Mouse (Mus musculus): ENCODE measurements at regions not wholly inside any gene's neighbourhood (a gene's known extent, or its start where the extent isn't known, plus 50 kb on each side); places are given as distances from the start of the nearest gene placed in this dataset.

DNA sequence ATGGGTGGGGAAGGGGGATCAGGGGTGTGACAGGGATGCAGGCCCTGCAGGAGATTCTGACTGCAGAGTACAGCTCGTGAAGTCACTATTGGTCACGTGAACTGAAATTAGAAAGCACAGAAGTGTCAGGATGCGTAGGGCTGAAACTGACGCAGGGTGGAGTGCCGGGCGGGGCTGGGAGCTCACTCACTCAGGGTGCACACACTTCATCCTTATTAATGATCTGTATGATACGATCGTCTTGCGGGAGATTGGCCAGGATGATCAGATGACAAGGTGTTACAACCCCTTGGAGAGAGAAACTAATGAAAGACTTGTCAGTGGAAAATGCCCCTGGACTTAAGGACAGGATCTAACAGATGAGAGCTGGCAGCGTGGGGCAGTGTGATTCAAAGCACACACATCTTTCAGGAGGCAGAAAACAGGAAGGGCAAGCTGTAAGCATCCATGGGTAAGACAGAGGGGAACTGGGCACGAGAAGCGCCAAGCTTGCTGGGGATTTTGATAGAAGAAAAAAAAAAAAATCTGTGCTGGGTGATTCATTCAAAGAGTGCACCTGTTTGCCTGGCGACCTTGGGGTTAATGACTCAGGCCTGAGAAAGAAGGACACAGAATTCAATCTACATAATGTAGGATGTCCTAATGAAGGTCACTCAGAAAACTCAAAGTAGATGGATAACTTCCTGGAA is 282.5 kb downstream of the Tbc1d1 start:
- WGBS: 71% methylated on average over 13 of the region's 13 CpGs
- no peak overlapping the region for H3K4me2 ChIP-seq (replicated peaks; ENCODE audit: low read depth, low read length, severe bottlenecking)
- no peak overlapping the region for H3K4me3 ChIP-seq (replicated peaks; ENCODE audit: low read length)
- no peaks in the 10 kb centered on the region for H3K27me3 ChIP-seq (ENCODE audit: control insufficient read depth, insufficient read depth, low read length)
- H3K27ac ChIP-seq (replicated peaks; ENCODE audit: low read depth, low read length): 0 out of 2 replicates have a peak overlapping the region, but pooled peaks have one; percentile 33
- no peaks in the 10 kb centered on the region for H3K9me3 ChIP-seq (ENCODE audit: control insufficient read depth, low read length)
- H3K36me3 ChIP-seq (ENCODE audit: control insufficient read depth, insufficient read depth, low read length): no peaks in the 10 kb centered on the region
- TF ChIP-seq POLR2A (IDR thresholded peaks at IDR 0.05; ENCODE audit: borderline replicate concordance, extremely low read depth, insufficient read depth, insufficient read length): no peak
- ATAC-seq (ENCODE audit: low FRiP score, low read depth): no peak
- H3K9ac ChIP-seq (ENCODE audit: low read depth, low read length, severe bottlenecking): no peak overlapping the region
- no peak for DNase-seq (ENCODE audit: low spot score)
- H3K4me1 ChIP-seq (ENCODE audit: control insufficient read depth, insufficient read depth, low read length): peaks cover 18% of the 10 kb centered on the region

DNA sequence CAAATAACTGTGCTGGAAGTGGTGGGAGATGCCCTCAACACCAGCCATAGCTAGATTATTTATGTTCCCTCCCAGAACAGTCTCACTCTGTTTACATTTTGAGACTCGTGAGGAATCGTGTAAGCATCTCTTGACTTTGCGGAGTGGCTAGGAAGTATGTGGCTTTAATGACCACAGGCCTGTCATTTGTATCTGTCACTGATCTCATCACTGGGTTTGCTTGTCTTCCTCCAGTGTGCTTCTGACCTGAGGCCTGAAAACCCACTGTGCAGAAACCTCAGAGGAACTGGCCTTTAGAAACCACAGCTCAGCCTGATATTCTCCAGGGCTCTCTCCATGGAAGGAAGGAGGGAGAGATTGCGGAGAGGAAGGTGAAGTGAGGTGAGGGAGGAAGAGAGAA is 291.7 kb downstream of the Tbc1d1 start:
- Histone ChIP-seq H3K36me3 (ENCODE audit: control insufficient read depth, insufficient read depth, low read length) (no peaks in the 10 kb centered on the region), H3K4me2 (replicated peaks; ENCODE audit: low read depth, low read length, severe bottlenecking) (no peak overlapping the region), H3K27ac (replicated peaks; ENCODE audit: low read depth, low read length) (no peak overlapping the region), H3K27me3 (ENCODE audit: control insufficient read depth, insufficient read depth, low read length) (no peaks in the 10 kb centered on the region), H3K4me1 (ENCODE audit: control insufficient read depth, insufficient read depth, low read length) (0 out of 2 replicates have a peak, but pooled peaks cover 7% of the 10 kb centered on the region), H3K4me3 (replicated peaks; ENCODE audit: low read length) (no peak overlapping the region), H3K9ac (ENCODE audit: low read depth, low read length, severe bottlenecking) (no peak overlapping the region), H3K9me3 (ENCODE audit: control insufficient read depth, low read length) (no peaks in the 10 kb centered on the region)
- no peak for DNase-seq (ENCODE audit: low spot score)
- 45% methylated on average over 4 of the region's 4 CpGs for WGBS
- TF ChIP-seq POLR2A (IDR thresholded peaks at IDR 0.05; ENCODE audit: borderline replicate concordance, extremely low read depth, insufficient read depth, insufficient read length): no peak
- ATAC-seq (ENCODE audit: low FRiP score, low read depth): no peak

DNA sequence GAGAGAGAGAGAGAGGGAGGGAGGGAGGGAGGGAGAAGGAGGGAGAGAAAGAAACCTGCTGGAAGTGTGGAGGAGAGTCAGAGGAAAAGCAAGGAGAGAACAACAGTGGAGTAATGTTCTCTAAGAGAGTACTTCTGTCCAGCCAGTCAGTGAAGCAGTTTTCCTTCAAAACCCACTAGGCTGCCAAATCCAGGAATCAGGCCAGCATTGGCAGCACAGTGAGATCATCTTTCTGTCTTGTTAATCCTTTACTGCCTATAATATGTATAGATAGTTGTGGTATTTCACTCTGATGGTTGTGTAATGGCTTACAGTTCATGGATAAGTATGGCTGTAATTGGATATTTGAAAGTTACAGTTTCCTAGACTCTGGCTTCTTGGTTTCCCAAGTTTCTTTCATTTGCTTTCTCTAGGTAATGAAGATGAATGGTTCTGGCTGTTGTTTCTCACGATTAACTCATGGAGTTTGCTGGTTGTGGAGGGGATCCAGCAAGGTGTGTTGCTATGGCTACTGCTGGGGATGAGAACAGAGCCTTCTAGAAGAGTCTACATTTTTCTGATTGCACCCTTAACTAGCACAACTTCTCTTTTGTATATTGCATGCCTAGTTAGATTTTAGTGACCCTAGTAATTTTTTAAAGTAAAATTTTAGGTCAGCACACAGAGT is 296.7 kb downstream of the Tbc1d1 start:
- no peak overlapping the region for H3K4me2 ChIP-seq (replicated peaks; ENCODE audit: low read depth, low read length, severe bottlenecking)
- no peak overlapping the region for H3K4me3 ChIP-seq (replicated peaks; ENCODE audit: low read length)
- DNase-seq (ENCODE audit: low spot score) (no peak), ATAC-seq (ENCODE audit: low FRiP score, low read depth) (no peak; the same call in 1 of the 2 replicates)
- no peak overlapping the region for H3K27ac ChIP-seq (replicated peaks; ENCODE audit: low read depth, low read length)
- 0% methylated on average over 1 of the region's 1 CpGs for WGBS
- no peaks in the 10 kb centered on the region for H3K36me3 ChIP-seq (ENCODE audit: control insufficient read depth, insufficient read depth, low read length)
- no peaks in the 10 kb centered on the region for H3K9me3 ChIP-seq (ENCODE audit: control insufficient read depth, low read length)
- H3K27me3 ChIP-seq (ENCODE audit: control insufficient read depth, insufficient read depth, low read length): no peaks in the 10 kb centered on the region
- H3K9ac ChIP-seq (ENCODE audit: low read depth, low read length, severe bottlenecking): no peak overlapping the region
- 0 out of 2 replicates have a peak, but pooled peaks cover 2% of the 10 kb centered on the region for H3K4me1 ChIP-seq (ENCODE audit: control insufficient read depth, insufficient read depth, low read length)
- TF ChIP-seq POLR2A (IDR thresholded peaks at IDR 0.05; ENCODE audit: borderline replicate concordance, extremely low read depth, insufficient read depth, insufficient read length): no peak

DNA sequence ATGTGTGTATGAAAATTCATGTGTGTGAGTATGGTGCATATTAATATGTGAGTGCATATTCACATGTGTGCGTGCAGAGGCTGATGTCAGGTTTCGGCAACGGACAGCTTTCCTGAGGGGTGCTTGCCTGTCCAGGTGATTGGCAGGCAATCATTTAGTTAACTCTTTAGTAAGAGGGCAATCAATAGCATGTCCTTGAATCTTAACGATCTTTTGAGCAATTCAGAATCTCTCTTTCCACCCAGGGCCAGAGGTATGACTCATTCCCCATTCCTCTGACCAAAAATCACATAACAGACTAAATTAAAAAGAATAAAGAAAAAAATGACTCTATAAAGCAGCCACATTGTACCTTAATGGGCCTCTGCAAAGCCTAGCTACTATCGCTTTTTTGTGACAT is 303.7 kb downstream of the Tbc1d1 start:
- ATAC-seq (ENCODE audit: low FRiP score, low read depth) (no peak), DNase-seq (ENCODE audit: low spot score) (no peak)
- Histone ChIP-seq H3K27ac (replicated peaks; ENCODE audit: low read depth, low read length) (no peak overlapping the region), H3K4me2 (replicated peaks; ENCODE audit: low read depth, low read length, severe bottlenecking) (no peak overlapping the region), H3K9ac (ENCODE audit: low read depth, low read length, severe bottlenecking) (no peak overlapping the region), H3K27me3 (ENCODE audit: control insufficient read depth, insufficient read depth, low read length) (no peaks in the 10 kb centered on the region), H3K4me1 (ENCODE audit: control insufficient read depth, insufficient read depth, low read length) (no peaks in the 10 kb centered on the region), H3K36me3 (ENCODE audit: control insufficient read depth, insufficient read depth, low read length) (no peaks in the 10 kb centered on the region), H3K9me3 (ENCODE audit: control insufficient read depth, low read length) (no peaks in the 10 kb centered on the region), H3K4me3 (replicated peaks; ENCODE audit: low read length) (no peak overlapping the region)
- WGBS: 74% methylated on average over 5 of the region's 5 CpGs
- TF ChIP-seq POLR2A (IDR thresholded peaks at IDR 0.05; ENCODE audit: borderline replicate concordance, extremely low read depth, insufficient read depth, insufficient read length): no peak

DNA sequence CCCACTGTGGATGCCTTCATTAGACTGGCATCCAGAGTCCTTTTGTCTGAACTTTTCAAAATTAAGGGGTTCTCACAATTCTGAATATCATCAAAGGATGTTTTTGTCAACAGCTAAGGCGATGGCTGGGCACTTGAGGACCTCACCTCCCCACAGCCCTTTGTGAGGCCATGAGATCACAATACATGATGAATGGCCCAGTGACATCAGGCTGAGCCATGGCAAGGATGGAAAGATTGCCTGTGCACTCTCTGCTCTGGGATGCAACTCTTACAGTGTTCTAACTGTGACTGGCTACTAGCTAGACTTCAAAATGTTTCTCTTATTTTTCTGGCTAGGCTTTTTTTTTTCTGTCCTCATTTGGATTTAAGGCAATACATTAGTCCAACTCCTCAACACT is 304.8 kb downstream of the Tbc1d1 start:
- Histone ChIP-seq H3K9me3 (ENCODE audit: control insufficient read depth, low read length) (no peaks in the 10 kb centered on the region), H3K9ac (ENCODE audit: low read depth, low read length, severe bottlenecking) (no peak overlapping the region), H3K4me2 (replicated peaks; ENCODE audit: low read depth, low read length, severe bottlenecking) (no peak overlapping the region), H3K27me3 (ENCODE audit: control insufficient read depth, insufficient read depth, low read length) (no peaks in the 10 kb centered on the region), H3K4me3 (replicated peaks; ENCODE audit: low read length) (no peak overlapping the region), H3K4me1 (ENCODE audit: control insufficient read depth, insufficient read depth, low read length) (no peaks in the 10 kb centered on the region), H3K27ac (replicated peaks; ENCODE audit: low read depth, low read length) (no peak overlapping the region), H3K36me3 (ENCODE audit: control insufficient read depth, insufficient read depth, low read length) (no peaks in the 10 kb centered on the region)
- 77% methylated on average over 1 of the region's 1 CpGs for WGBS
- ATAC-seq (ENCODE audit: low FRiP score, low read depth) (no peak), DNase-seq (ENCODE audit: low spot score) (no peak)
- no peak for TF ChIP-seq POLR2A (IDR thresholded peaks at IDR 0.05; ENCODE audit: borderline replicate concordance, extremely low read depth, insufficient read depth, insufficient read length)
